Mouse (Mus musculus): ENCODE results near the gene C2cd4b. TPM values are rescaled to one million over a fixed set of nuclear protein-coding genes. Genes with fewer than 3 reads are reported as not detected.

The C2cd4b gene
- polyA plus RNA-seq, 1 experiment from 2014 or later: 2.0 TPM

- H3K4me2 ChIP-seq: no peak overlapping the region
- 90% methylated on average over 3 of the region's 3 CpGs for WGBS (ENCODE audit: insufficient replicate concordance)
- peaks cover 5% of the 10 kb centered on the region for H3K27me3 ChIP-seq (ENCODE audit: control insufficient read depth, insufficient read depth, low read length)
- no peak overlapping the region for H3K9ac ChIP-seq (ENCODE audit: low read depth, low read length)
- H3K27ac ChIP-seq (ENCODE audit: low read depth, low read length): no peak overlapping the region
- H3K9me3 ChIP-seq (replicated peaks; ENCODE audit: control insufficient read depth, low read length): peaks cover 4% of the 10 kb centered on the region; the same call in 1 of the 2 replicates
- ATAC-seq (replicated peaks; ENCODE audit: insufficient number of reproducible peaks, low FRiP score, low TSS enrichment): no peak
- no peak overlapping the region for H3K4me3 ChIP-seq (ENCODE audit: low read depth, low read length)
- no peaks in the 10 kb centered on the region for H3K36me3 ChIP-seq (ENCODE audit: control insufficient read depth, insufficient read depth, low read length)
- H3K4me1 ChIP-seq (ENCODE audit: control insufficient read depth, insufficient read depth, low read length): peaks cover 3% of the 10 kb centered on the region; the same call in 1 of the 2 replicates
These were observed 24.2 kb downstream of the C2cd4b start for GRCm38 (mm10) chr9:67783464-67783863.

- Histone ChIP-seq H3K4me3 (ENCODE audit: low read depth, low read length) (no peak overlapping the region), H3K4me2 (no peak overlapping the region), H3K4me1 (ENCODE audit: control insufficient read depth, insufficient read depth, low read length) (no peaks in the 10 kb centered on the region), H3K27me3 (ENCODE audit: control insufficient read depth, insufficient read depth, low read length) (peaks cover 3% of the 10 kb centered on the region), H3K9ac (ENCODE audit: low read depth, low read length) (no peak overlapping the region), H3K27ac (ENCODE audit: low read depth, low read length) (no peak overlapping the region), H3K36me3 (ENCODE audit: control insufficient read depth, insufficient read depth, low read length) (no peaks in the 10 kb centered on the region), H3K9me3 (replicated peaks; ENCODE audit: control insufficient read depth, low read length) (peaks cover 4% of the 10 kb centered on the region; the same call in 1 of the 2 replicates)
- no peak for ATAC-seq (replicated peaks; ENCODE audit: insufficient number of reproducible peaks, low FRiP score, low TSS enrichment)
These were observed 24.7 kb downstream of the C2cd4b start for GRCm38 (mm10) chr9:67783925-67784324.

DNA sequence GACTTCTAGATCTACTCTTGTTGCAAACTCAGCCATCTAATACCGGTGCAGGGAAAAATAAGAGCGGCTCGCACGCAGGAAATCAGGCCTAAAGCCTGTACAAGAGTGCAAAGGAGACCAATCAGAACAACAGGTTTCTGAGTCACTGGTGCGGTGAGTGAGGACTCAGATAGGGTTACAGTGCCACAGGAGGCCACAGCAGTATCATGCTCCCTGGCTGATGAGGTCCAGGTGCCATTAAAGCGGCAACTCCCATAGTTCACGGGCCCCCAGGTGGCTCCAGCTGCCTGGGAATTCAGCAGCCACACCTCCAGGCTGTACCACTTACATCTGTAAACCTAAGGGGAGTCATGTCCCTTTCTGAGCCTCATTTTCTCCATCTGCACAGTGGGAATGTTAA lies 27.1 kb downstream of the C2cd4b start:
- Histone ChIP-seq H3K4me3 (ENCODE audit: low read depth, low read length) (no peak overlapping the region), H3K27ac (ENCODE audit: low read depth, low read length) (no peak overlapping the region), H3K4me1 (ENCODE audit: control insufficient read depth, insufficient read depth, low read length) (no peaks in the 10 kb centered on the region), H3K9ac (ENCODE audit: low read depth, low read length) (no peak overlapping the region), H3K36me3 (ENCODE audit: control insufficient read depth, insufficient read depth, low read length) (no peaks in the 10 kb centered on the region), H3K4me2 (no peak overlapping the region), H3K27me3 (ENCODE audit: control insufficient read depth, insufficient read depth, low read length) (no peaks in the 10 kb centered on the region; the same call in 1 of the 2 replicates), H3K9me3 (replicated peaks; ENCODE audit: control insufficient read depth, low read length) (peaks cover 4% of the 10 kb centered on the region; the same call in 1 of the 2 replicates)
- ATAC-seq (replicated peaks; ENCODE audit: insufficient number of reproducible peaks, low FRiP score, low TSS enrichment): no peak
- WGBS (ENCODE audit: insufficient replicate concordance): 80% methylated on average over 7 of the region's 7 CpGs

- Histone ChIP-seq H3K4me3 (ENCODE audit: low read depth, low read length) (no peak overlapping the region), H3K9ac (ENCODE audit: low read depth, low read length) (no peak overlapping the region)
- 57% methylated on average over 6 of the region's 6 CpGs for WGBS (ENCODE audit: insufficient replicate concordance)
These were observed 28.4 kb downstream of the C2cd4b start for GRCm38 (mm10) chr9:67787671-67788070.

GRCm38 (mm10) chr9:67792405-67792804 lies 33.2 kb downstream of the C2cd4b start:
- H3K27me3 ChIP-seq (ENCODE audit: control insufficient read depth, insufficient read depth, low read length): no peaks in the 10 kb centered on the region
- no peaks in the 10 kb centered on the region for H3K9me3 ChIP-seq (replicated peaks; ENCODE audit: control insufficient read depth, low read length)
- 65% methylated on average over 5 of the region's 5 CpGs for WGBS (ENCODE audit: insufficient replicate concordance)
- no peak overlapping the region for H3K4me2 ChIP-seq
- no peaks in the 10 kb centered on the region for H3K36me3 ChIP-seq (ENCODE audit: control insufficient read depth, insufficient read depth, low read length)
- H3K27ac ChIP-seq (ENCODE audit: low read depth, low read length): no peak overlapping the region
- no peak overlapping the region for H3K4me3 ChIP-seq (ENCODE audit: low read depth, low read length)
- peaks cover 8% of the 10 kb centered on the region; the same call in 1 of the 2 replicates for H3K4me1 ChIP-seq (ENCODE audit: control insufficient read depth, insufficient read depth, low read length)
- no peak overlapping the region for H3K9ac ChIP-seq (ENCODE audit: low read depth, low read length)
- no peak for ATAC-seq (replicated peaks; ENCODE audit: insufficient number of reproducible peaks, low FRiP score, low TSS enrichment)

More at GRCm38 (mm10) chr9:67787671-67788070, 28.4 kb downstream of the C2cd4b start:
- no peak overlapping the region for H3K27ac ChIP-seq (ENCODE audit: low read depth, low read length)
- H3K4me2 ChIP-seq: no peak overlapping the region
- H3K4me1 ChIP-seq (ENCODE audit: control insufficient read depth, insufficient read depth, low read length): no peaks in the 10 kb centered on the region
- no peaks in the 10 kb centered on the region for H3K27me3 ChIP-seq (ENCODE audit: control insufficient read depth, insufficient read depth, low read length)
- H3K36me3 ChIP-seq (ENCODE audit: control insufficient read depth, insufficient read depth, low read length): no peaks in the 10 kb centered on the region
- no peak for ATAC-seq (replicated peaks; ENCODE audit: insufficient number of reproducible peaks, low FRiP score, low TSS enrichment)
- H3K9me3 ChIP-seq (replicated peaks; ENCODE audit: control insufficient read depth, low read length): peaks cover 4% of the 10 kb centered on the region; the same call in 1 of the 2 replicates

DNA sequence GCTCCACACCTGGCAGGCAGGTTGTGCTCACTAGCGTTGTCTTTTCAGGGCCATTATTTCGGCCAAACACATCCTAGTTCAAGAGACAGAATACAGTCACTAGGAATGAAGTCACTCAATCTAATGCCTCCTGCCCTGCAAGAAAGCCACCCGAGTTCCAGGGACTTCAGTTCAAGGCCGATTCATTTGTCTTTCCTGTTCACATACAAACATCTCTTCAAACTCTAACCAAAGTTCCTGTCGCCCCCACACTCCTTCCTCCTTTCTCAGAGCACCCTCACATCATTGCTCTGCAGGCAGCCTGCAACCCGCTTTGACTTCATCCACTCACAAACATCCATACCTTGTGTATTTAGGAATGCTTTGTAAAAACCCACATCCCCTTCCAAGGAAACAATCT lies 34.3 kb downstream of the C2cd4b start:
- no peaks in the 10 kb centered on the region for H3K9me3 ChIP-seq (replicated peaks; ENCODE audit: control insufficient read depth, low read length)
- ATAC-seq (replicated peaks; ENCODE audit: insufficient number of reproducible peaks, low FRiP score, low TSS enrichment): no peak
- H3K9ac ChIP-seq (ENCODE audit: low read depth, low read length): no peak overlapping the region
- H3K27ac ChIP-seq (ENCODE audit: low read depth, low read length): no peak overlapping the region
- H3K4me2 ChIP-seq: no peak overlapping the region
- WGBS (ENCODE audit: insufficient replicate concordance): 73% methylated on average over 6 of the region's 6 CpGs
- no peak overlapping the region for H3K4me3 ChIP-seq (ENCODE audit: low read depth, low read length)
- peaks cover 8% of the 10 kb centered on the region; the same call in 1 of the 2 replicates for H3K4me1 ChIP-seq (ENCODE audit: control insufficient read depth, insufficient read depth, low read length)
- H3K27me3 ChIP-seq (ENCODE audit: control insufficient read depth, insufficient read depth, low read length): no peaks in the 10 kb centered on the region
- no peaks in the 10 kb centered on the region for H3K36me3 ChIP-seq (ENCODE audit: control insufficient read depth, insufficient read depth, low read length)

- H3K4me2 ChIP-seq: no peak overlapping the region
- H3K4me1 ChIP-seq (ENCODE audit: control insufficient read depth, insufficient read depth, low read length): peaks cover 14% of the 10 kb centered on the region
- H3K36me3 ChIP-seq (ENCODE audit: control insufficient read depth, insufficient read depth, low read length): no peaks in the 10 kb centered on the region
- H3K9me3 ChIP-seq (replicated peaks; ENCODE audit: control insufficient read depth, low read length): no peaks in the 10 kb centered on the region
- WGBS (ENCODE audit: insufficient replicate concordance): 71% methylated on average over 1 of the region's 1 CpGs
- H3K27me3 ChIP-seq (ENCODE audit: control insufficient read depth, insufficient read depth, low read length): no peaks in the 10 kb centered on the region
- H3K4me3 ChIP-seq (ENCODE audit: low read depth, low read length): no peak overlapping the region
- ATAC-seq (replicated peaks; ENCODE audit: insufficient number of reproducible peaks, low FRiP score, low TSS enrichment): no peak
- H3K27ac ChIP-seq (ENCODE audit: low read depth, low read length): no peak overlapping the region
- H3K9ac ChIP-seq (ENCODE audit: low read depth, low read length): no peak overlapping the region
These were observed 35.0 kb downstream of the C2cd4b start for GRCm38 (mm10) chr9:67794216-67794615.

- Histone ChIP-seq H3K27ac (ENCODE audit: low read depth, low read length) (no peak overlapping the region), H3K36me3 (ENCODE audit: control insufficient read depth, insufficient read depth, low read length) (no peaks in the 10 kb centered on the region), H3K4me3 (ENCODE audit: low read depth, low read length) (no peak overlapping the region), H3K9me3 (replicated peaks; ENCODE audit: control insufficient read depth, low read length) (no peaks in the 10 kb centered on the region), H3K27me3 (ENCODE audit: control insufficient read depth, insufficient read depth, low read length) (no peaks in the 10 kb centered on the region), H3K4me2 (no peak overlapping the region), H3K4me1 (ENCODE audit: control insufficient read depth, insufficient read depth, low read length) (peaks cover 19% of the 10 kb centered on the region), H3K9ac (ENCODE audit: low read depth, low read length) (no peak overlapping the region)
- no peak for ATAC-seq (replicated peaks; ENCODE audit: insufficient number of reproducible peaks, low FRiP score, low TSS enrichment)
- 84% methylated on average over 4 of the region's 4 CpGs for WGBS (ENCODE audit: insufficient replicate concordance)
These were observed 35.4 kb downstream of the C2cd4b start for GRCm38 (mm10) chr9:67794668-67795067.

- no peaks in the 10 kb centered on the region for H3K9me3 ChIP-seq (replicated peaks; ENCODE audit: control insufficient read depth, low read length)
- no peak for ATAC-seq (replicated peaks; ENCODE audit: insufficient number of reproducible peaks, low FRiP score, low TSS enrichment)
- H3K27ac ChIP-seq (ENCODE audit: low read depth, low read length): no peak overlapping the region
- H3K4me2 ChIP-seq: no peak overlapping the region
- peaks cover 21% of the 10 kb centered on the region for H3K4me1 ChIP-seq (ENCODE audit: control insufficient read depth, insufficient read depth, low read length)
- 76% methylated on average over 14 of the region's 14 CpGs for WGBS (ENCODE audit: insufficient replicate concordance)
- no peaks in the 10 kb centered on the region for H3K27me3 ChIP-seq (ENCODE audit: control insufficient read depth, insufficient read depth, low read length)
- no peaks in the 10 kb centered on the region for H3K36me3 ChIP-seq (ENCODE audit: control insufficient read depth, insufficient read depth, low read length)
- H3K4me3 ChIP-seq (ENCODE audit: low read depth, low read length): no peak overlapping the region
- H3K9ac ChIP-seq (ENCODE audit: low read depth, low read length): no peak overlapping the region
These were observed 36.0 kb downstream of the C2cd4b start for GRCm38 (mm10) chr9:67795205-67795675.
